Mouse (Mus musculus) forebrain, embryonic 11.5 days (tissue): ENCODE measurements at regions not wholly inside any gene's neighbourhood (a gene's known extent, or its start where the extent isn't known, plus 50 kb on each side); places are given as distances from the start of the nearest gene placed in this dataset.

Source experiments
- ATAC-seq: fragments of 200-750 bp; cut with Nextera tagmentation; replicated peaks from 2 replicates; pipeline ENCODE4 v1.8.0; 2017; ENCODE audit warnings: moderate TSS enrichment; ENCODE audit not compliant: low FRiP score
- DNase-seq: peaks from one replicate; pipeline ENCODE4 v3.0.0-alpha.2; 2017; ENCODE audit warnings: low spot score
- H3K27ac ChIP-seq: fragments of 300-500 bp; sonication (generic); 2 replicates; pipeline ENCODE4 v1.5.1; 2014; ENCODE audit warnings: low read depth, low read length
- H3K27me3 ChIP-seq: fragments of 300-500 bp; sonication (generic); 2 replicates; pipeline ENCODE4 v1.6.1; 2014; ENCODE audit warnings: mild to moderate bottlenecking, low read length, mixed read lengths; ENCODE audit not compliant: control insufficient read depth, insufficient read depth
- H3K36me3 ChIP-seq: fragments of 300-500 bp; sonication (generic); 2 replicates; pipeline ENCODE4 v1.6.1; 2014; ENCODE audit warnings: mild to moderate bottlenecking, low read length, moderate library complexity, mixed read lengths; ENCODE audit not compliant: control insufficient read depth, insufficient read depth
- H3K4me1 ChIP-seq: fragments of 300-500 bp; sonication (generic); replicated peaks from 2 replicates; pipeline ENCODE4 v1.6.1; 2014; ENCODE audit warnings: low read length, mixed read lengths; ENCODE audit not compliant: control insufficient read depth, insufficient read depth
- H3K4me2 ChIP-seq: fragments of 300-500 bp; sonication (generic); 2 replicates; pipeline ENCODE4 v1.6.1; 2014; ENCODE audit warnings: low read depth, mild to moderate bottlenecking, low read length, moderate library complexity, mixed read lengths; ENCODE audit not compliant: severe bottlenecking
- H3K4me3 ChIP-seq: fragments of 300-500 bp; sonication (generic); 2 replicates; pipeline ENCODE4 v1.5.1; 2014; ENCODE audit warnings: low read depth, low read length
- H3K9ac ChIP-seq: fragments of 300-500 bp; sonication (generic); 2 replicates; pipeline ENCODE4 v1.6.1; 2014; ENCODE audit warnings: low read length
- H3K9me3 ChIP-seq: fragments of 300-500 bp; sonication (generic); 2 replicates; pipeline ENCODE4 v1.6.1; 2016; ENCODE audit warnings: low read length, mixed read lengths; ENCODE audit not compliant: control insufficient read depth
- WGBS: fragments of 180-500 bp; shearing (Covaris S2); extraction: QIAGEN DNeasy Blood & Tissue Kit; methylation state at CpG from one replicate; pipeline ENCODE4 v1.1.7; 2014; 5-methylcytosine and 5-hydroxymethylcytosine counted together

GRCm38 (mm10) chr8:60250341-60250740 is 252.7 kb downstream of the Gm10283 start:
- Histone ChIP-seq H3K9ac (no peak overlapping the region), H3K9me3 (no peaks in the 10 kb centered on the region), H3K27ac (no peak overlapping the region), H3K4me3 (no peak overlapping the region), H3K36me3 (no peaks in the 10 kb centered on the region), H3K4me2 (no peak overlapping the region), H3K4me1 (no peaks in the 10 kb centered on the region), H3K27me3 (no peaks in the 10 kb centered on the region)
- ATAC-seq (no peak), DNase-seq (no peak)
- WGBS: 59% methylated on average over 6 of the region's 6 CpGs

GRCm38 (mm10) chr8:60249704-60250103 is 253.3 kb downstream of the Gm10283 start:
- peak; percentile 58; the same call in 1 of the 2 replicates for ATAC-seq
- no peak for DNase-seq
- no peak overlapping the region for H3K4me2 ChIP-seq
- no peak overlapping the region for H3K4me3 ChIP-seq
- WGBS: 4% methylated on average over 2 of the region's 2 CpGs
- no peak overlapping the region for H3K9ac ChIP-seq
- no peaks in the 10 kb centered on the region for H3K27me3 ChIP-seq
- H3K36me3 ChIP-seq: no peaks in the 10 kb centered on the region
- no peaks in the 10 kb centered on the region for H3K4me1 ChIP-seq
- H3K27ac ChIP-seq: no peak overlapping the region
- no peaks in the 10 kb centered on the region for H3K9me3 ChIP-seq

DNA sequence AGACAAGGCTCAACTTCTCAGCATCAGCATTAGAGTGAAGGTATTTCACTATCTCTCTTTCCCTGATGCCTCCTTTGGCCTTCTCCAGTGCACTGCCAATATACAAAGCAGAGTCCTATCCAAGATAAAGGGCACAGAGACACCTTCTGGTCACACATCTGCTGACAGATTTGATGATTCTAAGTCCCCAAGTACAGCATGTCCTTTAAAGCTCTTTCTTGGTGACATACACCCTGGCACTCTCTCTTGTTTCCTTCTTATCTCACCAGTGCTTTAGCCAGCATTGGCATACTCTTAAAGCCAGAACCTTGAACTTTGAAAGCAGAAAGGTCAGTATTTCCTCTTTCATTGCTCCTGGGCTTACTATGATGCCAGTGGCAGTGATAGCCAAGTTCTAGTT is 255.4 kb downstream of the Gm10283 start:
- DNase-seq (no peak), ATAC-seq (no peak)
- Histone ChIP-seq H3K4me2 (no peak overlapping the region), H3K27me3 (no peaks in the 10 kb centered on the region), H3K4me3 (no peak overlapping the region), H3K4me1 (no peaks in the 10 kb centered on the region), H3K36me3 (no peaks in the 10 kb centered on the region), H3K9ac (no peak overlapping the region), H3K27ac (no peak overlapping the region), H3K9me3 (no peaks in the 10 kb centered on the region)

- Histone ChIP-seq H3K4me1 (no peaks in the 10 kb centered on the region), H3K4me3 (no peak overlapping the region), H3K4me2 (no peak overlapping the region), H3K36me3 (no peaks in the 10 kb centered on the region), H3K9me3 (no peaks in the 10 kb centered on the region), H3K9ac (no peak overlapping the region), H3K27me3 (no peaks in the 10 kb centered on the region), H3K27ac (no peak overlapping the region)
- no peak for ATAC-seq
- DNase-seq: no peak
Observed at GRCm38 (mm10) chr8:60241366-60241765, 261.6 kb downstream of the Gm10283 start.

DNA sequence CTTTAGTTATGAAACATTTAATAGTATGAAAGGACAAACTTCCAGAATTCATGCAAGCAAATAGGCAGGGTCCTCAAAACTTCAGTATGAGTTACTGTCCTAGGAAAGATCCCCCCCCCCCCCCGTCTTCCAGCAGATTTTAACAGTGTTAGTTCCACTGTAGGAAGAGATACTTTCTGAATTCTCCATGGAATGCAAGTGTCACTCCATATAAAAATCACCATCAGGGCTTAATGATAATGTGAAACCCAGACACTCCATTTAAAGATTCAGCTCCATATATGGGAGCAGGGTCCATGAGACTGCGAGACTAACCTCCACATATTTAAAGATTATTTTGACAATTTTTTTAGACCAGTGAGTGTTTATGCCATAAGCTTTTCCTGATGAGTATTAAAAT is 282.1 kb downstream of the Gm10283 start:
- no peaks in the 10 kb centered on the region for H3K27me3 ChIP-seq
- H3K9ac ChIP-seq: no peak overlapping the region
- H3K36me3 ChIP-seq: no peaks in the 10 kb centered on the region
- no peak overlapping the region for H3K4me2 ChIP-seq
- no peak overlapping the region for H3K4me3 ChIP-seq
- no peaks in the 10 kb centered on the region for H3K9me3 ChIP-seq
- H3K27ac ChIP-seq: no peak overlapping the region
- no peak for DNase-seq
- no peak for ATAC-seq
- WGBS: 79% methylated on average over 2 of the region's 2 CpGs
- H3K4me1 ChIP-seq: no peaks in the 10 kb centered on the region

DNA sequence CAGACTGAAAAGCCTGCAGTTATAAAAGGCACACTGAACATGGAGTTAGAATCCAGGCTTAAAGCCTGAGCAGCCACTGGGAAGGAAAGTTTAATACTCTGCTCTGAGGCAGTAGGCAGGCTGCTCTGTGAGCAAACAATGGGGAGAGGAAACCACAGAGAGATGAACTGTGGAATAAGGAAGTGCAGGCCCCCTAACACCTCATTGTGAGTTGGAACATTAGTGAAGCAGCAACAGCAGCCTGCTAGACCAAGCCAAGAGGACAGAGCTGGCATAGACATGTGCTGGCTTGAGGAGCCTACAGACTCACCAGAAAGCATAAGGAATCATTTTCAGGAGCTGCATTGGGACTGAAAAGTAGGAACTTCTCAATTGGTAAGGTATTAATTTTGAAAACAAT is 307.4 kb downstream of the Gm10283 start:
- Histone ChIP-seq H3K36me3 (no peaks in the 10 kb centered on the region), H3K27ac (no peak overlapping the region), H3K9me3 (no peaks in the 10 kb centered on the region), H3K4me2 (no peak overlapping the region), H3K4me3 (no peak overlapping the region), H3K4me1 (no peaks in the 10 kb centered on the region), H3K9ac (no peak overlapping the region), H3K27me3 (no peaks in the 10 kb centered on the region)
- DNase-seq (no peak), ATAC-seq (no peak)

DNA sequence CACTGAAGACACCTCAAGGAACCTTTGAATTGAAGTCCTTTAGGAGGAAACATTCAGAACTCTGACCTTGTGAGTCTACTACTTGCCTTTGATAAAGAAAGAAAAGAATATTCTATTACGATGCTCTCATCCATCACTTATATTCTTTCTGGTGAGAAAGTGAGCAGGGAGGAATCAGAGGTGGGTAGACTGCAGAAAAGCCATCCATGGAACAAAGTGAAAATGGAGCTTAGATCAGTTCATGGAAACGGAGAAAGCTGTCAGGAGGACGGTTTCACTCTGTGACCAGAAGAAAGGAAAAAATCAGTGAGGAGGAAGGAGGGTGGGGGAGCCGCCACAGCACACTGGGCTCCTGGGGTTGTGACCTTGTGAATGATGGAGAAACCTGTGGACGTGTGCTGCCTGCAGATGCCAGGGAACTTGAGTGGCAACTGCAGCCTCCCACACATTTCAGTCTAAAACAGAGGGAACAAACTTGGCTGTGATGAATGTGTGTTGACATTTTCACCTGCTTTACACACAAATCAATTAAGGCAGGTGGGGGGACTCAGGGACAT is 335.2 kb downstream of the Gm10283 start:
- 39% methylated on average over 5 of the region's 5 CpGs for WGBS
- 0 out of 2 replicates have a peak, but pooled peaks have one; percentile 53 for ATAC-seq

More for the DNA sequence above, 335.2 kb downstream of the Gm10283 start:
- H3K27ac ChIP-seq: no peak overlapping the region
- H3K36me3 ChIP-seq: no peaks in the 10 kb centered on the region
- H3K9ac ChIP-seq: no peak overlapping the region
- H3K9me3 ChIP-seq: no peaks in the 10 kb centered on the region
- no peaks in the 10 kb centered on the region for H3K4me1 ChIP-seq
- no peak for DNase-seq
- H3K4me2 ChIP-seq: no peak overlapping the region
- no peaks in the 10 kb centered on the region for H3K27me3 ChIP-seq
- no peak overlapping the region for H3K4me3 ChIP-seq
